Mouse (Mus musculus): ENCODE results near the gene Pcbp1. TPM values are rescaled to one million over a fixed set of nuclear protein-coding genes. Genes with fewer than 3 reads are reported as not detected.

Gene Pcbp1
- polyA plus RNA-seq (2012; fragmentation: generic; extraction: Trizol): 453 TPM
- long read RNA-seq, experiment 1, transcript Pcbp1-201 (1 exons, 1,830 nt): major isoform, 256 of 256 reads
- long read RNA-seq, experiment 1, partial matches to known transcripts: 0 of 256 reads
- long read RNA-seq, experiment 1, other reads (novel, unspliced or antisense): 0 of 256 reads
- long read RNA-seq, experiment 2, transcript Pcbp1-201 (1 exons, 1,830 nt): major isoform, 529 of 530 reads
- long read RNA-seq, experiment 2, partial matches to known transcripts: 0 of 530 reads
- long read RNA-seq, experiment 2, other reads (novel, unspliced or antisense): 1 of 530 reads

- H3ac ChIP-seq (ENCODE audit: control insufficient read depth, insufficient read length, low read depth): peak within 1 kb of the TSS; percentile 100
- no peaks in the 10 kb centered on the region for H3K27me3 ChIP-seq (ENCODE audit: control insufficient read depth, insufficient read depth, insufficient read length)
- H3K79me3 ChIP-seq (ENCODE audit: low read depth): peaks cover 36% of the 10 kb centered on the region
- TF ChIP-seq CEBPB (IDR thresholded peaks at IDR 0.05; ENCODE audit: low read depth) (no peak), MYOG (IDR thresholded peaks at IDR 0.05; ENCODE audit: control insufficient read depth, extremely low read depth, insufficient read length) (no peak), CTCF (IDR thresholded peaks at IDR 0.05; ENCODE audit: control insufficient read depth, insufficient read depth, insufficient read length) (no peak), MYOD1 (IDR thresholded peaks at IDR 0.05; ENCODE audit: control insufficient read depth, insufficient read length, low read depth) (no peak), MAX (IDR thresholded peaks at IDR 0.05) (peak; percentile 93), FOSL1 (IDR thresholded peaks at IDR 0.05; ENCODE audit: insufficient read depth, low read length, poor library complexity, severe bottlenecking) (no peak), USF1 (IDR thresholded peaks at IDR 0.05; ENCODE audit: low read depth) (peak; percentile 28)
- H3K79me2 ChIP-seq (ENCODE audit: control insufficient read depth, insufficient read depth): peaks cover 47% of the 10 kb centered on the region
- peak within 1 kb of the TSS; percentile 90 for H3K4me3 ChIP-seq (ENCODE audit: insufficient read depth, poor library complexity, severe bottlenecking)
- peaks cover 41% of the 10 kb centered on the region for H3K36me3 ChIP-seq (ENCODE audit: control insufficient read depth, insufficient read depth)
Observed at GRCm38 (mm10) chr6:86526032-86526960, at the start of gene Pcbp1. Gene Pcbp1 (minus strand): TSS chr6:86526321.

- Histone ChIP-seq H3K27me3 (ENCODE audit: control insufficient read depth, insufficient read depth, insufficient read length) (no peaks in the 10 kb centered on the region), H3K79me2 (ENCODE audit: control insufficient read depth, insufficient read depth) (no peaks in the 10 kb centered on the region), H3K79me3 (ENCODE audit: low read depth) (no peaks in the 10 kb centered on the region), H3K36me3 (ENCODE audit: control insufficient read depth, insufficient read depth) (no peaks in the 10 kb centered on the region), H3K4me3 (ENCODE audit: insufficient read depth, poor library complexity, severe bottlenecking) (no peak overlapping the region), H3ac (ENCODE audit: control insufficient read depth, insufficient read length, low read depth) (no peak overlapping the region)
- TF ChIP-seq FOSL1 (IDR thresholded peaks at IDR 0.05; ENCODE audit: insufficient read depth, low read length, poor library complexity, severe bottlenecking): no peak
- TF ChIP-seq CTCF (IDR thresholded peaks at IDR 0.05; ENCODE audit: control insufficient read depth, insufficient read depth, insufficient read length): no peak
- no peak for TF ChIP-seq MYOD1 (IDR thresholded peaks at IDR 0.05; ENCODE audit: control insufficient read depth, insufficient read length, low read depth)
- no peak for TF ChIP-seq MAX (IDR thresholded peaks at IDR 0.05)
- no peak for TF ChIP-seq MYOG (IDR thresholded peaks at IDR 0.05; ENCODE audit: control insufficient read depth, extremely low read depth, insufficient read length)
- TF ChIP-seq CEBPB (IDR thresholded peaks at IDR 0.05; ENCODE audit: low read depth): no peak
Observed at GRCm38 (mm10) chr6:86574495-86574894, 48.4 kb upstream of the Pcbp1 start.

- no peak overlapping the region for H3K4me3 ChIP-seq (ENCODE audit: insufficient read depth, poor library complexity, severe bottlenecking)
- no peaks in the 10 kb centered on the region for H3K79me3 ChIP-seq (ENCODE audit: low read depth)
- TF ChIP-seq MYOG (IDR thresholded peaks at IDR 0.05; ENCODE audit: control insufficient read depth, extremely low read depth, insufficient read length) (no peak), MAX (IDR thresholded peaks at IDR 0.05) (no peak), USF1 (IDR thresholded peaks at IDR 0.05; ENCODE audit: low read depth) (no peak), CTCF (IDR thresholded peaks at IDR 0.05; ENCODE audit: control insufficient read depth, insufficient read depth, insufficient read length) (no peak), CEBPB (IDR thresholded peaks at IDR 0.05; ENCODE audit: low read depth) (no peak), MYOD1 (IDR thresholded peaks at IDR 0.05; ENCODE audit: control insufficient read depth, insufficient read length, low read depth) (no peak)
- no peaks in the 10 kb centered on the region for H3K27me3 ChIP-seq (ENCODE audit: control insufficient read depth, insufficient read depth, insufficient read length)
- H3K79me2 ChIP-seq (ENCODE audit: control insufficient read depth, insufficient read depth): no peaks in the 10 kb centered on the region
- peaks cover 4% of the 10 kb centered on the region for H3K36me3 ChIP-seq (ENCODE audit: control insufficient read depth, insufficient read depth)
- H3ac ChIP-seq (ENCODE audit: control insufficient read depth, insufficient read length, low read depth): no peak overlapping the region
Observed at GRCm38 (mm10) chr6:86570830-86571229, 44.7 kb upstream of the Pcbp1 start.

GRCm38 (mm10) chr6:86569461-86569820 lies 43.3 kb upstream of the Pcbp1 start:
- H3ac ChIP-seq (ENCODE audit: control insufficient read depth, insufficient read length, low read depth): no peak overlapping the region
- peaks cover 7% of the 10 kb centered on the region for H3K36me3 ChIP-seq (ENCODE audit: control insufficient read depth, insufficient read depth)
- no peaks in the 10 kb centered on the region for H3K27me3 ChIP-seq (ENCODE audit: control insufficient read depth, insufficient read depth, insufficient read length)
- no peak overlapping the region for H3K4me3 ChIP-seq (ENCODE audit: insufficient read depth, poor library complexity, severe bottlenecking)
- no peaks in the 10 kb centered on the region for H3K79me2 ChIP-seq (ENCODE audit: control insufficient read depth, insufficient read depth)
- no peak for TF ChIP-seq CEBPB (IDR thresholded peaks at IDR 0.05; ENCODE audit: low read depth)
- TF ChIP-seq MYOG (IDR thresholded peaks at IDR 0.05; ENCODE audit: control insufficient read depth, extremely low read depth, insufficient read length): no peak
- no peak for TF ChIP-seq FOSL1 (IDR thresholded peaks at IDR 0.05; ENCODE audit: insufficient read depth, low read length, poor library complexity, severe bottlenecking)
- no peak for TF ChIP-seq USF1 (IDR thresholded peaks at IDR 0.05; ENCODE audit: low read depth)
- no peak for TF ChIP-seq MYOD1 (IDR thresholded peaks at IDR 0.05; ENCODE audit: control insufficient read depth, insufficient read length, low read depth)
- no peaks in the 10 kb centered on the region for H3K79me3 ChIP-seq (ENCODE audit: low read depth)

- no peak for TF ChIP-seq MYOD1 (IDR thresholded peaks at IDR 0.05; ENCODE audit: control insufficient read depth, insufficient read length, low read depth)
- no peak for TF ChIP-seq MAX (IDR thresholded peaks at IDR 0.05)
- no peak for TF ChIP-seq CEBPB (IDR thresholded peaks at IDR 0.05; ENCODE audit: low read depth)
- no peak for TF ChIP-seq FOSL1 (IDR thresholded peaks at IDR 0.05; ENCODE audit: insufficient read depth, low read length, poor library complexity, severe bottlenecking)
- TF ChIP-seq USF1 (IDR thresholded peaks at IDR 0.05; ENCODE audit: low read depth): no peak
- no peak for TF ChIP-seq CTCF (IDR thresholded peaks at IDR 0.05; ENCODE audit: control insufficient read depth, insufficient read depth, insufficient read length)
- no peak for TF ChIP-seq MYOG (IDR thresholded peaks at IDR 0.05; ENCODE audit: control insufficient read depth, extremely low read depth, insufficient read length)
- no peak overlapping the region for H3ac ChIP-seq (ENCODE audit: control insufficient read depth, insufficient read length, low read depth)
- peaks cover 7% of the 10 kb centered on the region for H3K36me3 ChIP-seq (ENCODE audit: control insufficient read depth, insufficient read depth)
- no peak overlapping the region for H3K4me3 ChIP-seq (ENCODE audit: insufficient read depth, poor library complexity, severe bottlenecking)
- H3K79me2 ChIP-seq (ENCODE audit: control insufficient read depth, insufficient read depth): no peaks in the 10 kb centered on the region
- H3K79me3 ChIP-seq (ENCODE audit: low read depth): no peaks in the 10 kb centered on the region
- H3K27me3 ChIP-seq (ENCODE audit: control insufficient read depth, insufficient read depth, insufficient read length): no peaks in the 10 kb centered on the region
Observed at GRCm38 (mm10) chr6:86568816-86569460, 42.8 kb upstream of the Pcbp1 start.
